ENCODE assay signal across 17 mouse cellular contexts in the genomic region with DNA sequence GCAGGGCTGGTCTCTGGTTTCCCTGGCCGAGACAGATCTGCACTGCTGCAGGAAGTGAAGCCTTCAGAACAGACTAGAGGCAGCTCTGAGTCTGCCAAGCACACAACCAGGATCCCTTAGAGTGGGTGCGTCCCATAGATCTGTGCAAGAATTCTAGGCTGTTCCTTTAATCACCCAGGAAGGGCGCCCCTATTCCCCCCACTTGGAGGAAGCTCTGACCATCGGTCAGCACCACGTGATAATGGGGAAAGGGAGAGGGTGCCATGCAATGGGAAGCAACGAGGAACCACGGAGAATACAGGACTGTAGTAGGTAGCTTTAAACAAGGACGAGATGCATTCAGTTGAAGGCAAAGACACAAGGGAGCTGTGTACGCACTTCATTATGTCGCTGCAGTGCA.
DNase-seq lines count a peak whose midpoint lies in the region; ATAC-seq and TF ChIP-seq lines count a peak whose summit lies in the region.
"Had no signal": no experiment of that assay in that cellular context is flagged by ENCODE, and none has a peak within 500 bp of the region (broad histone marks: within the 10 kb centered on the region; RNA-seq: fewer than 3 reads in every experiment).

No protein-coding gene starts in this region.

- 41% methylated on average over 10 of the region's 10 CpGs for WGBS in thymus, adult 2 months
- WGBS in limb, embryonic 10.5 days, result 63% methylated on average over 10 of the region's 10 CpGs
- 65% methylated on average over 10 of the region's 10 CpGs for WGBS in forebrain, embryonic 12.5 days

- H3K27ac ChIP-seq in thymus, adult 2 months (ENCODE audit: control insufficient read depth, insufficient read depth, low read length), result no peak overlapping the region
- peak overlapping the region; percentile 59 for H3K27ac ChIP-seq in limb, embryonic 10.5 days
- H3K27ac ChIP-seq in forebrain, embryonic 12.5 days, result no peak overlapping the region
- H3K27ac ChIP-seq: midbrain, embryonic 13.5 days had no signal

- no peak overlapping the region for H3K4me3 ChIP-seq in thymus, adult 2 months (ENCODE audit: control insufficient read depth, insufficient read depth, low read length)
- no peak overlapping the region for H3K4me3 ChIP-seq in limb, embryonic 10.5 days
- no peak overlapping the region for H3K4me3 ChIP-seq in forebrain, embryonic 12.5 days (replicated peaks)
- H3K4me3 ChIP-seq: midbrain, embryonic 13.5 days had no signal

- no peaks in the 10 kb centered on the region for H3K27me3 ChIP-seq in thymus, adult 2 months (ENCODE audit: control insufficient read depth, insufficient read depth, low read length)
- H3K27me3 ChIP-seq in limb, embryonic 10.5 days (ENCODE audit: low read depth, poor library complexity, severe bottlenecking), result no peaks in the 10 kb centered on the region
- no peaks in the 10 kb centered on the region for H3K27me3 ChIP-seq in forebrain, embryonic 12.5 days
- H3K27me3 ChIP-seq: CH12.LX; midbrain, embryonic 13.5 days had no signal

- H3K4me1 ChIP-seq in thymus, adult 2 months (replicated peaks; ENCODE audit: control insufficient read depth, insufficient read depth, low read length), result peaks cover 15% of the 10 kb centered on the region
- H3K4me1 ChIP-seq in limb, embryonic 10.5 days, result peaks cover 35% of the 10 kb centered on the region
- H3K4me1 ChIP-seq in forebrain, embryonic 12.5 days, result no peaks in the 10 kb centered on the region; the same call in 1 of the 2 replicates
- H3K4me1 ChIP-seq: midbrain, embryonic 13.5 days had no signal

- DNase-seq in kidney, adult 18-20 months, result peak; percentile 25
- DNase-seq in kidney, postnatal 36 days, result no peak
- peak; percentile 20 for DNase-seq in thymus, postnatal 0 days (ENCODE audit: low spot score)
- no peak for DNase-seq in thymus, adult 2 months
- DNase-seq in limb, embryonic 10.5 days (ENCODE audit: low spot score), result no peak
- DNase-seq in adrenal gland, postnatal 10 days, result no peak
- DNase-seq: adrenal gland, adult 8-10 months; embryo, embryonic 11 days; heart, postnatal 36 days; layer of hippocampus, postnatal 36 days; lung, embryonic 14.5 days; right cerebral cortex, adult 18-20 months had no signal

- no peak for TF ChIP-seq CTCF in thymus, adult 2 months (IDR thresholded peaks at IDR 0.05; ENCODE audit: borderline replicate concordance, control insufficient read depth, extremely low read depth, insufficient read depth, low read length, poor library complexity)

- TF ChIP-seq POLR2A in thymus, adult 2 months (IDR thresholded peaks at IDR 0.05; ENCODE audit: control insufficient read depth, extremely low read depth, insufficient read depth, low read length, poor library complexity), result no peak

- no peak overlapping the region for H3K9ac ChIP-seq in forebrain, embryonic 12.5 days
- H3K9ac ChIP-seq: lung, embryonic 14.5 days; midbrain, embryonic 13.5 days had no signal

- ATAC-seq in forebrain, embryonic 12.5 days (ENCODE audit: low FRiP score), result no peak
- ATAC-seq: forebrain, embryonic 14.5 days; intestine, embryonic 16.5 days; midbrain, embryonic 13.5 days had no signal

- no peaks in the 10 kb centered on the region for H3K36me3 ChIP-seq in thymus, adult 2 months (ENCODE audit: control insufficient read depth, insufficient read depth, low read length)
- no peaks in the 10 kb centered on the region for H3K36me3 ChIP-seq in limb, embryonic 10.5 days
- no peaks in the 10 kb centered on the region for H3K36me3 ChIP-seq in forebrain, embryonic 12.5 days (replicated peaks)
- H3K36me3 ChIP-seq: midbrain, embryonic 13.5 days had no signal

- H3K9me3 ChIP-seq in limb, embryonic 10.5 days (replicated peaks), result no peaks in the 10 kb centered on the region
- H3K9me3 ChIP-seq in forebrain, embryonic 12.5 days, result no peaks in the 10 kb centered on the region
- H3K9me3 ChIP-seq: midbrain, embryonic 13.5 days had no signal

- no peak overlapping the region for H3K4me2 ChIP-seq in forebrain, embryonic 12.5 days
- H3K4me2 ChIP-seq: lung, embryonic 14.5 days; midbrain, embryonic 13.5 days had no signal

Comparison
In these comparisons a context has a peak if more than half of its experiments do, and no peak if none do; other contexts are left out.
1. DNase-seq: peak in kidney, adult 18-20 months (single experiment) and thymus, postnatal 0 days (single experiment); none in kidney, postnatal 36 days (0 of 2), thymus, adult 2 months (single experiment), limb, embryonic 10.5 days (single experiment) and adrenal gland, postnatal 10 days (single experiment).